Mouse (Mus musculus): ENCODE results near the gene Tcp11l2.

Tcp11l2 gene

DNA sequence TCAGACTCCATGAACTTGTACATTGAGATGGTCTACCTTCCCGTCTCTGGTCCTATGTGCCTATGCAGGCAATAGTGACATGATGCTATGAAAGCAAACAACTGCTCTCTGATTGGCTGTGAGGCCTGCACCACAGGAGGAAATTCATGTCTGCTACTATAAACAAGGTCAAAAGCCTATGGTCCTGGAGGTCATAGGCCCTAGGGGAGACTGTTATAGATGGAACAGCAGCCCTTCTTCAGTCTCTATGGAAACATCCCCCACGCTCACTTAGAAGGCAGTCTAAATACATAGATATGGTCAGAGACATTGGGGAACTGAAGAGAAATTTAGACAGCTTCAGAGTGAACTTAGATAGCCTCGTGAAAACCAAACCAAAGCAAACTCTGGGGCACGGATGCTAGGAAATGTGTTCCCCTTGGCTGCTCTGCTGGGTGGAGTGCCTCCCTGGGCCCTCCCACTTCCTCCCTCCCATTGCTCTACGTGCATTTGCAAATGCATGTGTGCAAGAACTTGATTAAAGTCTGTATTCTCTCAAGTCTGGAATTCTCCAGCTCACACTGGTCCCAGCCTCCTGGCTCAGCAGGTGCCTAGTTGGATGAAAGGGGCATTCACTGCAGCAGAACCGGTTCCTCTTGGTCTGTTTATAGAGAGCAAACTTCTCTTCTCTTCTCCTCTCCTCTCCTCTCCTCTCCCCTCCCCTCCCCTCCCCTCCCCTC lies 22.0 kb upstream of the Tcp11l2 start:
- DNase-seq (ENCODE audit: extremely low read depth, insufficient read length, low spot score): no peak

DNA sequence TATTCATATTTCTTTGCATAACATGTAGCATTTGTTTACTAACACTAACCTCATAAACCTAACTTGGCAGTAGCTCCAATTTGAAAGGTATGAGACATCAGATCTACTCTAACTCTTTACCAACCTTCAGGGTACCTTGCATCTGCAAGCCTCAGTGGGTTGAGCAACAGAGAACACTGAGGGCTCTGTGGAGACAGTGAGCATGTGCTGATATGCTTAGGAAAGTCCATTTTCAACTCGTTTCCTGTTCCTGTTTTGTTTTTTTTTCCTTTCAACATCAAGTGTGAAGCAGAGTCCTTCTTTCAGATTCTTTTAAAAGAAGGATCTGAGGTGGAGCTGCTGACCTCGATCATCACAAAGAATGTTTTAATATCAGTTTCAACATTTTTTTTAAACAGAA lies 20.3 kb upstream of the Tcp11l2 start:
- DNase-seq (ENCODE audit: extremely low read depth, insufficient read length, low spot score): no peak

DNA sequence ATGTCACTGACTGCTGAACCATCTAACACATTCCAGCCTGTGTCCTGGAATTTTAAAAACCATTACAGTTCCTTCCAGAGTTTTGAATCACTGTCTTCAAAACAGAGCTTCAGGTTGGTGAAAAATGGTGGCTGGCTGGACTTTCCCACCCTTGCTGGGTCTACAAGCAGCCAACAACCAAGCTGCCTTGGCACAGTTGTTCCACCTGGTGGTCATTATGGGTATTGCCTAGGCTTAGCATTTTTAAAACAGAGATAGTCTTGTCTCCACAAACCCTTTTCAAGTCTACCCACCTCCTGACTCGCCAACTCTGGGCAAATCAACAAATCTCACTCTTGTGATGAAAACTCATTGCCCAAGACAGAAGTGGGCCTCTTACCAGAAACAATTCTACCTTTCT lies 17.9 kb upstream of the Tcp11l2 start:
- DNase-seq (ENCODE audit: extremely low read depth, insufficient read length, low spot score): no peak

DNA sequence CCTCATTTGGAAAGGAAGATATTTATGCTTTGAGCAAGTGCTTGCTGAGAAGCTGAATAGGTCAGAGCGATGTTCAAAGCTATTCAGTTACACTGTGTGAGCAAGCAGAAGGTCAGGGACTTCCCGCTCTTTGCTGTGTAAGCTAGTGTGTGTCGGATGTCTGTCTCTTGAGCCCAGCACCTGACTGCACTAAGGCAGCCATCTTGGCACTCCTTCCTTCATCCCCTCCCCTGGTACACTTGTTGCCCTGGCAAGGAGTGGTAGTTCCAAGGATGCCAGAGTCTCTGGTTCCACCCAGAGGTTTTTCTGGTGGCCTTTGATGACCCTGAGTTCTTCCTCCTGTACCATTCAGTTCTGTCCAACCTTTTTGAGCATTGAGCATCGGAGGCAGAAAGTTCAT lies 16.4 kb upstream of the Tcp11l2 start:
- no peak for DNase-seq (ENCODE audit: extremely low read depth, insufficient read length, low spot score)

DNA sequence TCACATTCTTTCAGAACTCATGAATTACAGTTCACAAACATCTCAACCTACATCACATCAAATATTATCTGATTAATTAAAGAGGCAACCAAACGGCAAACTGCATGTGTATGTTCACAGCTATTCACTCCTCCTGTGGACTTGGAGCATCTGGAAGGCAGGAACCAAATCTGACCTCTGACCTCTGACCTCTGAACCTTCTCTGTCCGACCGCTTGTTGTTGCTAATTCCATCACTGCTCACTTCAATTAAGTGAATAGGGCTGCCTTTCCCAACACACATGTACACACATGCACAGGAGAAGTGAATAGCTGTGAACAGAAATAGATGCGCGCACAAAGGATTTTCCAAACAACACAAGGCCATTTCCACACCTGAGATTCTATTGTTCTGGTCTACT lies 14.3 kb upstream of the Tcp11l2 start:
- no peak for DNase-seq (ENCODE audit: extremely low read depth, insufficient read length, low spot score)

DNA sequence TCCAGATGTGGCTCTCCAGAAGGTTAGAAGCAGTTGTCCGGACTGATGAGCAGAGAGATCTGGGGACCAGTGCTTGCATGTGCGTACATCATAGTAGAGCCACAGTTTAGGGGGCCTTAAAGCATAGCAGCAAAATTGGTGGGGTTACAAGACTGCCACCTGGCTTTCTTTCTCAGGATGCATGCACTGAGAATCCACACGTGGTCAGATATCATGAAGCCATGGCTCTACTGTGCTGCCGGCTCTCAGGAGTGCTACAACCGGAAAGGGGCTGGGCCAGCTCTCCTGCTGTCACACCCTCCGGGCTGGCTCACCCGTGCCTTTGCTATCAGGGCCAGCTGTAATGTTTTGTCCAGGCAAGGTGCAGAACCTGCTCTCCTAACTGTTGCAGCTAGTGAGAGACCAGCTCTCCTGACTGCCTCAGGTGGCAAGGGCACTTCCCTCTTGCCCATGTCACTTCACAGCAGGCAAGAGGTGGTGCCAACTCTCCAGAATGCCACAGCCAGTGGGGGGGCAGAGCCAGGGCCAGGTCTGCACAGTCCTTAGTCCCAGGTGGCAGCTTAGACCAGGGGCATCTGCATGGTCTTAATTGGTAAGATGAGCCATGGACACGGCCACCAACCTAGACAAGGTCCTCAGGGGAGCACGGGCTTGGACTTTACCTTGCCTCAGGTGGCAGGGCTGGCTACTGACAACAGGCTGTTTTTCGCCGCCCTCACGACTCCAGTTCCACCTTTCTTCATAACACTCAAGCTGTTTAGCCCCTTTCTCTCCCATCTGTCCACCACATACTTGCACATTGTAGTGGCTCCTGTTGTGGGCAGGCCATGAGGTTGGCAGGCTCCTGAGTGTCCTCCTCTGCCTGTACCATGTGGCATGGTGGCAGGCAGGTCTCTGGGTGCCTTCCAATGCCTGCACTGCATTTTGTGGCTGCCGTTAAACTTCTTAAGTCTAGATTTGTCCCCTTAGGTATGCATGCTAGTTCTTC lies 13.6 kb upstream of the Tcp11l2 start:
- no peak for DNase-seq (ENCODE audit: extremely low read depth, insufficient read length, low spot score)

DNA sequence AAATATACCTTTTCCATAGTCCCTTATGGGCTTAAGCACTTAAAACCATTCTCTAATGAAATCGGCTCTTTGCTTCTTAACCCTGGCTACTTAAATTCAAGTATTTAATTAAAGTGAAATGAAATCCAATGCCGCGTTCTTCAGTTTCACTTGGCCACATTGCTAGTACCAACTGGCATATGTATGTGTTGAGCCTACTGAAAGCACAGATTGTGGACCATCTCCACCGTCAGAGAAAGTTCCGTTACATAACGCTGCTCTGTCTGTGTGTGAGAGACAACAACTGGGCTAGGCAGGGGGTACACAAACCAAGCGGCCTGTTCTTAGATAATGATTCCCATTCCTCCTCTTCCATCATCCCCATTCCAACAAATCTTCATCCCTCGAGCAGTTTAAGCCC lies 12.0 kb upstream of the Tcp11l2 start:
- DNase-seq (ENCODE audit: extremely low read depth, insufficient read length, low spot score): no peak

DNA sequence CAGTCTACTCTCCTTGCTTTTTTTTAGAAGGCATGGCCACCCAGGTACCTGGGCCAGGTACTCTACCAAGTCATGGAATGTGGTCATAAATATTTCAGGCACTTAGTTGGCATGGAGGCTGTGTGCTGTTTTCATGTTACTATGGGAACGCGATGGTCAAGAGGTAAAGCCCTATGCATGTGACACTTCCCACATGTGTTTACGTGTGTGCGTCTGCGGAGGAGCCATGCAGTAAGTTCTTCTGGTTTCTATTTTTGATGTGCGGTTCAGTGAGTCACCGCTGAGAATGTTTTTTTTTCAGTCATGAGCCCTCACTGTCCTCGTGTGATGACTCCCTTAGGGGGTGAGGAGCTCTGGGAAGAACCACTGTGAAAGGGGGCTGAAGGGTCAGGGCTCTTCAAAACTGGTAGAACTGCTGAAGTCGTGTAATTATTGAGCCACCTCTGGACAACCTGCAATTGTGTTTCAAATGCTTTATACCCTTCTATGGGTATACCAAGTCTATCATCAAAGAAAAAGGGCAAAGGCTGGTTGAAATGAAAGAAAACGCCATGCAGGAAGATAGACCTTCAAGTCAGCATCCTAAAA lies 5.3 kb upstream of the Tcp11l2 start:
- DNase-seq (ENCODE audit: extremely low read depth, insufficient read length, low spot score): no peak

DNA sequence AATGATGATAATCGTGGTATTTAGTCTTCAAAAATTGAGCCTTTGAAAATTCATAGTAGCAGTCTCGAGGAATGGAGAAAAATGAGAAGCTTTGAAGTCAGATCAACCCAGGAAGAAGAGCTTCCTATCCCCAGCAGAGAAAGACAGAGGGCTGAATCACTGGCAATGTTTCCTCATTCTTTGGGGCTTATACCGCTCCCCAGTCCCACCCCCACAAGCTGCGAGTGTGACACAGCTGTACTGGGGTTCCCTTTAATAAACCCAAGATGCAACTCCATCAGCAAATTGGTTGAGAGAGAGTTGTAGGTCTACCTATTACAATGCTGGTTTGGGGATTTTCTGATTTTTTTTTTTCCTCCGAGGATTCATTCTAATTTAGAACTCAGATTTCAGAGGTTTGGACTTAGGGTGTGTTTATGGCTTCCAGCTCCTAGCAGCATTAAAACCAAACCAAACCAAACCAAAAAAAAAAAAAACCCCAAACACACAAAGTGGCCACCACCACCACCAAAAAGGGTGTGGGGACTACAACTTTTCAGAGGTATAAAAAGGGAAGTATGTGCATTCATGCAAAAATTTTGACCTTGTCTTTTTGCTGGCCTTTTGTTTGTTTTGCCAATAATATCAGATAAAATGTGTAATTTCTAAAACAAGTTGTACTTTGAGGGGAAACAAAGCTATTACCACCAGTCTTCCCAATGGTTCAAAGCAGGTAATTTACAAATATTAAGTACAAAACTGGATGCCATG lies 2.6 kb upstream of the Tcp11l2 start:
- DNase-seq (ENCODE audit: extremely low read depth, insufficient read length, low spot score): no peak

DNA sequence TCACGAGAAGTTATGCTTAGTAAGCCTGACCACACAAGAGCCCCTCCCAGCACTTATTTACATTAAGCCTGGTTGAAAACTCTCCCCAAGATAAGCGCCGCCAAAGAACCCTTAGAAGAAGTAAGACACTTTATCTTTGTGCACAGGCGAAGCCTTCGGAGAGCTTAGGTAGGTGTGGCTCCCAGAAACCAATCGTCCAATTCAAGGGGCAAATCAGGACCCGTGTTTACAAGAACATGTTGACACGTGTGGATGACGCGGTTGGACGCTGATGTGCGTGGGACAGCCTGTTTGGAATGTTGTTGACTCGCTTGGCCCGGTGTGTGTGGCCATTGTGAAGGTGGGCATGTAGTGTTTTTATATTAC lies 414 bp upstream of the Tcp11l2 start:
- DNase-seq (ENCODE audit: extremely low read depth, insufficient read length, low spot score): no peak

DNA sequence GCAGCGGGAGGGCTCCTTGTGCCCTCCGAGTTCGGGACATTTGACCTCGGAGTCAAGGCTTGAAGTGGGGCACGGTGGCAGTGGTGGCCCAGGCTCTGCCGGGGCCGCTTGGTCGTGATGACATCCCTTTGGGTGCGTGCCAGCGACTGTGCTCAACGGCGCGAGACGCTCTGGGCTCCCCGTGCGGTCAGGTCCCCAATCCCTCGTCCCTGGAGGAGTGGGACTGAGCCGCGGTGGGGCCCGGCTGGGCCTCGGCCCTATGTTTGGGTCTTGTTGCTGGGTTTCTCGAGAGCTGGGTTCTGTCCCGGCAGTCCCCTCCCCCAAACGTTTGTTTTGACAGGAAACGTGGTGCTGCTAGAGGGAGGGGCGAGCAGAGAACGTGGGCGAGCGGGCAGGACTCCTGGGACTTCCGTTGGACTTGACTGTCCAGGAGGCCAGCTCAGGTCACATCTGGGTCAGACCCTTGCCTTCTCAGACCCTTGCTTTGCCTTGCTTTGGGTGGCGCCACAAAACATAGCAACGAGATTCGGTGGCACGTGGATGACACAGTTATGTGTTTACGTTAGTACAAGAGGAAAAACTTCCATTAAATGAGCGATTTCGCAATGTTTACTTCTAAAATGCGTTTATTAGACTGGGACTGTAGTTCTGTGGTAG lies 773 bp downstream of the Tcp11l2 start:
- peak; percentile 79 for DNase-seq (ENCODE audit: extremely low read depth, insufficient read length, low spot score)

DNA sequence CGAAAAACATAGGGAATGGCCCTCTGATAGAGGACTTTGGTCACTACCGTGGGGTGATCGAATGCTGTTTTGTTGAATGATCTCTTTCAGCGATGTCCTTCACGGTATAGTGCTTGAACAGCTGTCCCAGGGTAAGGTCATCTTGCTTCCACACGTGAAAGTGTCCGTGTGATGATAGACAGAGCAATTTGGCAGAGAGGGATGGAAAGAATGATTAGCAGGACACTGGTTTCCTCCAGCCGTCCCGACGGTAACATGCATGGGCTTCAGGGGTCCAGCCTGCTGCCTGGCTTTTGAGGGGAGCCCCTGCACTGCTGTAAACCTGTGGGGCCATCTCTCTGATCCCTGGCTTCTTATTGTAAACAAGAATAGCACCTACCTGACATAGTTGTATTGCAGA lies 2.3 kb downstream of the Tcp11l2 start:
- DNase-seq (ENCODE audit: extremely low read depth, insufficient read length, low spot score): no peak

DNA sequence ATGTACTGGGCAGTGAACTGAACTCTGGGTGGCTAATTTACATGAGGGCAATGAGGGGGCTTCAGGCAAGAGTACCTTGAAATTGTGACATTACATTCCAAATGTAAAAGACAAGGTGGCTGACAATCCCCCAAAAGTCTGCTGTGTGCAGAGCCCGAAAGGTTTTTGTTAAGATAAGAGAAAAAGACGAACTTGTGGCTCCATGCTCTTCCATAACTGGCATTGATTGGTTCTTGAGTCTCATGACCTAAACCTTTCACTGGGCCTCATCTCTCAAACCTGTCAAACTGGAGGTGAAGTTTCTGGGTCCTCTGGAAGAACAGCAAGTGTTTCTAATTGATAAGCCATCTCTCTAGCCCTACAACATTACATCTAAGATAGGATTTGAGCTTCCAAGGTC lies 3.1 kb downstream of the Tcp11l2 start:
- DNase-seq (ENCODE audit: extremely low read depth, insufficient read length, low spot score): no peak

DNA sequence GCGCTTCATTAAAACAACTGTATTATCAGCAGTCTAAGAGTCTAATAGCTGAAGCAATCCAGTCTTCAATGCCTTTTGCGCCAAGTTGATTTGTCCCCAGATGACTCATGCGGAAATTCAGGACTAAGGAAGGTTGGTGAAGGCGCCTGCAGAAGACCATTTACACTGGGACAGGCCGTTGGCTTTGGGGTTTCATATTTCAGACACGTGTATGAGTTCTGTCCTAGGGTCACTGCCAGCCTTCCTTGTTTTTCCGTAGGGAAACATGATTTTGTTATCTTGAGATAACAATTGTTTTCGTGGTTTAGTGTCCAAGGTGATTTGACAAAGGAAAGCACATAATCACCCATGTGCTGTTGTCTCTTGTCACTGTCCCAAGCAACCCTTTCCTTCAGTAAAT lies 4.8 kb downstream of the Tcp11l2 start:
- DNase-seq (ENCODE audit: extremely low read depth, insufficient read length, low spot score): no peak

DNA sequence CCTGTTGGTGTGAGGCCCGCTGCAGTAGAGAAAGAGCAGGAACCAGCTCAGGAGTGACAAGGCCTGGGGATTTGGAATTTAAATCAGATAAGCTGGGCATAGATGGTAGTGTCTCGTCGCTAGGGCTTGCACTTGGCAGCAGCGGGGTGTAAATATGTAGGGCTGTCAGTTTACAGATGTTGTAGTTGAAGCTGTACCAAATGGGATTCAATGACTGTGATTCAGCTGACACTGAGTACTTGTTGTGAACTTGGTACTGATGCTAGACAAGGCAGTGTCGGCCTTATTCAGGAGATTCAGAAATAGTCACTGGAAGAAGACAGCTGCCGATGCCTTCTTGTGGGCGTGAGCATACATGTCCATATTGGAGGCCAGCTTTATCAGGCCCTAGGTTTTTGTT lies 5.8 kb downstream of the Tcp11l2 start:
- DNase-seq (ENCODE audit: extremely low read depth, insufficient read length, low spot score): no peak

DNA sequence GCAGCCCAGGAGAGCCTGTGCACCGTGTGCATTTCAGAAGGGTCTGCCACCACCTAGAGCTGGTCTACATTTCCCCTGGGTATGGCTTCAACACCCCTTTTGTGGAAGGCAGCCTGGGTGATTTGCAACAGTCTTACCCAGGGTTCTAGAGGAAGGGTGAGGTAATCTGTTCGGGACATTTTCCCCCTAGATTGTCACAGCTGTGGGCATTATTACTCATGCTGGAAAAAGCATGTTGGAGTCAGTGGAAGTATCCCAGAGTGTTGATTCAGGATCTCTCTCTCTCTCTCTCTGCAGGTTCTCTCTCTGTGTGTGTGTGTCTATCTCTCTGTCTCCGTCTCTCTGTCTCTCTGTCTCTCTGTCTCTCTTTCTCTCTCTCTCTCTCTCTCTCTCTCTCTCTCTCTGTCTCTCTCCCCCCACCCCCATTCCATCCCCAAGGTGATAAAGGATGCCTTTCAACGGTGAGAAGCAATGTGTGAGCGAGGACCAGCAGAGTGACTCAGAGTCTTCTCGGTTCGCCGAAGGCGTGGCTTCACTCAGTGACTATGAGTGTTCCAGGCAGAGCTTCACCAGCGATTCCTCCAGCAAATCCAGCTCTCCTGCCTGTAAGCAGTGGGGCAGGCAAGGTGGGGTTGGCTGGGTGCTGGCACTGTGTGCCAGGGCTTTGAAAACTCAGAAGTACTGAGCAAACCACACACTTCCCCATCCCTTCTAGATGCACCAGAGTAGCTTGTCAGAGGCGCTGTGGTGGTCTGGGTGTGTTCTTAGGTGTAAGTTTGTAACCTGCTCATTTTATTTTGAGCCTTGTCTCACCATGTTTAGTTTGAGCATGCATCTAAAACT lies 8.2 kb downstream of the Tcp11l2 start:
- DNase-seq (ENCODE audit: extremely low read depth, insufficient read length, low spot score): peak; percentile 42

DNA sequence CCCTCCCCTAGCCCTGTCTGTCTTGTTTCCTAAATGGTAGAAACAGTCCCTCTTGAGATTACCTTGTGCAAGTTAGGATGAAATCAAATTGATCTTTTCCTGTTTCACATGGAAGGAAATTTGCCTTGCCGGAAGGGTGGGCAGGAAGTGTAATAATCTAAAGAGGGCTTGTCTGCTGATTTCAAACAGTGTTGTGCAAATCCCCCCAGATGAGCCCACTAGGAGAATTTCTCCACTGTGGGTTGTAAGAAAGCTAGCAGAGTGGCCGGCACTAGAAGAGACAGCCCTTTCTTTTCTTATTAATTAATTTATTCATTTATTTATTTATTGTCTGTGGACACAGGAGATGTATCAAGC lies 8.8 kb downstream of the Tcp11l2 start:
- no peak for DNase-seq (ENCODE audit: extremely low read depth, insufficient read length, low spot score)

DNA sequence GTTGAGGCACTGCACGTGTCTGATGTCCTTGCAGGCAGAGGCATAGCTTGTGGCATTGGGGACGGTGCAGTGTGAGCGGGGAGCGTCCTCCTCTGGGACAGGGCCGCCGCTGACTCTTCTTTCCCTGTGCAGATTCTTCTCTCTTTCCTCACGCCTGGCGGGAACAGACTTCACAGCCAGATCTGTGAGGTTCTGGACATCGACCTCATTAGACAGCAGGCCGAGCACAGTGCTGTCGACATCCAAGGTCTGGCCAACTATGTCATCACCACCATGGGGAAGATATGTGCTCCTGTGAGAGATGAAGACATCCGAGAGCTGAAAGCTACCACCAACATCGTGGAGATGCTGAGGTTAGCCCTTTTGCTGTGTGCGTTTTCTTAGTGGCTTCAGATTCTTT lies 14.5 kb downstream of the Tcp11l2 start:
- DNase-seq (ENCODE audit: extremely low read depth, insufficient read length, low spot score): no peak

DNA sequence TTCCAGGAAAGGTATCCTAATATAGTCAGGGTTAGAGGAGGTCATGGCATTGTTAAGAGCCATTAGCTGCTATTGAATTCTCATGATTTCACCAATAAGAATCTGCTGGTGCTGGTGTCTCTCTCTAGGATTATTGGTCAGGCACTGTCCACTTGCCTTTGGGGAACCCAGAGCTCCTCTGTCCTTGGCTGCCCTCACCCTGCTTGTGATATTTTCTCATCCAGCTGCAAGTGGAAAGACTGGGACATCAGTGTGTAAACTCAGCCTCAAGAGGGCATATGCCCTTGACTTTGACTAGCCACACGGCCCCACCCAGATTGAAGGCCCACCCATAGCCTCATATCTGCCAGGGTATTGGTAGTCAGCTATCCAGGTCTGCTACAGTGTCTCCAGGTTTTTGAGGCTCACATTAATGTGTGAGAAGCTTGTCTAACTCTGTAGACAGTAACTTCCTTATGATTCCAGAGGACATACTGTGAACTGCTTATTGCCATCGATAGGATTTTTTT lies 15.3 kb downstream of the Tcp11l2 start:
- DNase-seq (ENCODE audit: extremely low read depth, insufficient read length, low spot score): no peak

Measured in 3134 (cell line).